Mouse (Mus musculus): ENCODE measurements at regions not wholly inside any gene's neighbourhood (a gene's known extent, or its start where the extent isn't known, plus 50 kb on each side); places are given as distances from the start of the nearest gene placed in this dataset.
A peak's percentile ranks its signal among the peaks of the same experiment; 100 is the strongest.

DNA sequence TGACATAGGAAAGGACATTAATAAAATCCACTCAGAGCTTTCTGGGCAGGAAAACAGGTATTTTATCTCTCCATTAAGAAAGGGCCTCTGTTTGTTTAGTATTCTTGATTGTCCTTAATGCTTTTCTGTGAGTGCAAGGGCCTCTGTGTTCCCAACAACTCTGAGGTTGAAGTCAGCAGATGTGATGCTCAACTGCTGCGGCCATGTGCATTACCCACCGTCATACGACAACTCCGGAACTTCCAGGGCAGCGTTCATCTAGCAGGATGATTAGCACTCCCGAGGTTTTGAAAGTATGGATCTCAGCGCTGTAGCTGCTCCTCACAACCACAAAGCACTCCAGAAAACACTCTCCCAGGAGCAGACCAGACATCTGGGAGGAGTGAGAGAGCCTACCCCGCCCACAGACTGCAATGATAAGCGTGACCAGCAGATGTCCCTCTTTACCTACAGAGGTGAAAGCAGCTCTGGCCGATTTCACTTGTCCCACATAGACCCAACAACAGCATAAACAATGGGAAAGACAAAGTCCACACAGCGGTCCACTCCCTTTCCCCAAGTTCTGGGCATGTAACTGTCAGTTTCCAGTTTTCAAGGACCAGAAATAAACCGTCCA lies 1719.7 kb upstream of the Impad1 start:
- H3K27me3 ChIP-seq (ENCODE audit: control insufficient read depth, insufficient read depth, low read length): no peaks in the 10 kb centered on the region
- H3K27ac ChIP-seq (ENCODE audit: low read length): no peak overlapping the region
- H3K4me1 ChIP-seq (ENCODE audit: control insufficient read depth, insufficient read depth, low read length): peaks cover 2% of the 10 kb centered on the region; the same call in 1 of the 2 replicates
- H3K9ac ChIP-seq (ENCODE audit: low read length): no peak overlapping the region
- peak overlapping the region; percentile 49 for H3K4me2 ChIP-seq (ENCODE audit: low read depth, low read length)
- ATAC-seq (replicated peaks; ENCODE audit: extremely low read depth, insufficient read depth, low FRiP score): peak; percentile 49
- H3K4me3 ChIP-seq (ENCODE audit: low read length): peak overlapping the region; percentile 25
- H3K9me3 ChIP-seq (replicated peaks; ENCODE audit: control insufficient read depth, low read length): no peaks in the 10 kb centered on the region
- H3K36me3 ChIP-seq (ENCODE audit: control insufficient read depth, insufficient read depth): no peaks in the 10 kb centered on the region
- WGBS: 18% methylated on average over 12 of the region's 12 CpGs

DNA sequence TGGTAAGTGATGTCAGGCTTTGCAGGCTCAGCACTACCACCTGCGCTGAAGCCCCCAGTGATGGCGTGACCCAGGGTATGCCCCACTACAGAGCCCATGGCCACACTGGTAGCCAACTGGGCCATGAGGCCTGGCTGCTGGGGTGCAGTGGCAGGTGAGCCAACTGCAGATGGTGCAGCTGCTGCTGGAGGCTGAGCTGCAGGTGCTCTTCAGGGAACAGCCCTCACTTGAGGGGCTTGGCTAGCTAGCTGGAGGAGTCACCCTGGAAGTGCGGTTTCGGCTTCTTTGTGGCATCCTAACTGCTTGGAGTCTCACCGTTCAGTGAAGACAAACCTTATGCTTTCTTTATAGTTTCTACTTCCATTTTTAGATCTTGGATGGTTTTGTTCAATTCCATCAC lies 1714.9 kb upstream of the Impad1 start:
- Histone ChIP-seq H3K4me3 (ENCODE audit: low read length) (no peak overlapping the region), H3K4me1 (ENCODE audit: control insufficient read depth, insufficient read depth, low read length) (peaks cover under 1% of the 10 kb centered on the region; the same call in 1 of the 2 replicates), H3K9me3 (replicated peaks; ENCODE audit: control insufficient read depth, low read length) (no peaks in the 10 kb centered on the region), H3K27me3 (ENCODE audit: control insufficient read depth, insufficient read depth, low read length) (no peaks in the 10 kb centered on the region), H3K9ac (ENCODE audit: low read length) (no peak overlapping the region), H3K36me3 (ENCODE audit: control insufficient read depth, insufficient read depth) (no peaks in the 10 kb centered on the region), H3K4me2 (ENCODE audit: low read depth, low read length) (no peak overlapping the region), H3K27ac (ENCODE audit: low read length) (no peak overlapping the region)
- 93% methylated on average over 5 of the region's 5 CpGs for WGBS
- ATAC-seq (replicated peaks; ENCODE audit: extremely low read depth, insufficient read depth, low FRiP score): no peak

Measured in heart, embryonic 16.5 days (tissue).